Mouse (Mus musculus): Measurements from ENCODE around the gene Arl8a. TPM values are rescaled to one million over a fixed set of nuclear protein-coding genes. Genes with fewer than 3 reads are reported as not detected.

Arl8a gene
- polyA plus RNA-seq, 1 experiment from 2014 or later: 8.9 TPM

- Histone ChIP-seq H3K4me2 (peak overlapping the region; percentile 36), H3K9ac (0 out of 2 replicates have a peak overlapping the region, but pooled peaks have one; percentile 8), H3K36me3 (no peaks in the 10 kb centered on the region), H3K27me3 (peaks cover 7% of the 10 kb centered on the region; the same call in 1 of the 2 replicates), H3K27ac (no peak overlapping the region), H3K4me1 (replicated peaks) (peaks cover 40% of the 10 kb centered on the region), H3K9me3 (replicated peaks) (no peaks in the 10 kb centered on the region), H3K4me3 (replicated peaks) (no peak overlapping the region)
- DNase-seq (peak; percentile 79), ATAC-seq (ENCODE audit: low read depth) (peak; percentile 93)
- 16% methylated on average over 12 of the region's 12 CpGs for WGBS (ENCODE audit: insufficient replicate concordance)
These were observed 57.8 kb downstream of the Arl8a start for GRCm38 (mm10) chr1:135204196-135205126.

GRCm38 (mm10) chr1:135205257-135205656 lies 58.6 kb downstream of the Arl8a start:
- DNase-seq: no peak
- ATAC-seq (ENCODE audit: low read depth): peak; percentile 47
- H3K36me3 ChIP-seq: no peaks in the 10 kb centered on the region
- H3K4me3 ChIP-seq (replicated peaks): no peak overlapping the region
- H3K4me1 ChIP-seq (replicated peaks): peaks cover 36% of the 10 kb centered on the region
- H3K9me3 ChIP-seq (replicated peaks): no peaks in the 10 kb centered on the region
- 0 out of 2 replicates have a peak overlapping the region, but pooled peaks have one; percentile 8 for H3K9ac ChIP-seq
- H3K4me2 ChIP-seq: peak overlapping the region; percentile 36
- WGBS (ENCODE audit: insufficient replicate concordance): 45% methylated on average over 4 of the region's 4 CpGs
- H3K27me3 ChIP-seq: peaks cover 7% of the 10 kb centered on the region; the same call in 1 of the 2 replicates
- peak overlapping the region; percentile 35; the same call in 1 of the 2 replicates for H3K27ac ChIP-seq

Other genes starting within 250 kb of the Arl8a start
- gene Ppp1r12b, start 190.9 kb upstream of the Arl8a start, polyA plus RNA-seq (2015; fragmentation: Nextera tagmentation; extraction: Ambion mirVana): 1.9 and 2.2 TPM in 2 replicates
- 44.2 and 44.9 TPM in 2 replicates for gene Ube2t, start 184.3 kb upstream of the Arl8a start, polyA plus RNA-seq (2015; fragmentation: Nextera tagmentation; extraction: Ambion mirVana)
- gene Lgr6, start 41.5 kb upstream of the Arl8a start, polyA plus RNA-seq (2015; fragmentation: Nextera tagmentation; extraction: Ambion mirVana): 0.05 and 0.15 TPM in 2 replicates
- 16.0 and 17.9 TPM in 2 replicates for gene Ptpn7, start 14.1 kb upstream of the Arl8a start, polyA plus RNA-seq (2015; fragmentation: Nextera tagmentation; extraction: Ambion mirVana)
- gene Gpr37l1, start 20.9 kb downstream of the Arl8a start, polyA plus RNA-seq (2015; fragmentation: Nextera tagmentation; extraction: Ambion mirVana): not detected in 2 replicates
- gene Elf3, start 111.7 kb downstream of the Arl8a start, polyA plus RNA-seq (2015; fragmentation: Nextera tagmentation; extraction: Ambion mirVana): 1.2 and 1.5 TPM in 2 replicates
- gene Rnpep, start 137.3 kb downstream of the Arl8a start, polyA plus RNA-seq (2015; fragmentation: Nextera tagmentation; extraction: Ambion mirVana): 29.4 and 31.4 TPM in 2 replicates
- 203 and 204 TPM in 2 replicates for gene Timm17a, start 167.0 kb downstream of the Arl8a start, polyA plus RNA-seq (2015; fragmentation: Nextera tagmentation; extraction: Ambion mirVana)
- 0.09 and 0.10 TPM in 2 replicates for gene Lmod1, start 178.0 kb downstream of the Arl8a start, polyA plus RNA-seq (2015; fragmentation: Nextera tagmentation; extraction: Ambion mirVana)
- gene Shisa4, start 228.4 kb downstream of the Arl8a start, polyA plus RNA-seq (2015; fragmentation: Nextera tagmentation; extraction: Ambion mirVana): 2.4 and 2.9 TPM in 2 replicates